ENCODE assay signal across 8 mouse cellular contexts in genomic region chr19:36533082-36533481, GRCm38 (mm10). TPM values are rescaled to one million over a fixed set of nuclear protein-coding genes. Genes with fewer than 3 reads are reported as not detected.
A peak's percentile ranks its signal among the peaks of the same experiment; 100 is the strongest.
DNase-seq lines count a peak whose midpoint lies in the region; ATAC-seq and TF ChIP-seq lines count a peak whose summit lies in the region.
"Had no signal": no experiment of that assay in that cellular context is flagged by ENCODE, and none has a peak within 500 bp of the region (broad histone marks: within the 10 kb centered on the region; RNA-seq: fewer than 3 reads in every experiment).

No protein-coding gene starts in this region.

- ATAC-seq in midbrain, postnatal 0 days (ENCODE audit: low FRiP score): no peak
- no peak for ATAC-seq in kidney, embryonic 16.5 days (ENCODE audit: low FRiP score, low TSS enrichment)

- no peak for TF ChIP-seq POLR2A in bone marrow macrophage, adult 2 months (IDR thresholded peaks at IDR 0.05; ENCODE audit: borderline replicate concordance, low read depth, low read length)

- intact Hi-C loops in left cerebral cortex, adult 2 months (cut with DNase I): no loop called here
- intact Hi-C loops in left cerebral cortex, postnatal 25 days (cut with DNase I): no loop called here

- peaks cover 4% of the 10 kb centered on the region; the same call in 1 of the 2 replicates for H3K4me1 ChIP-seq in bone marrow macrophage, adult 2 months (ENCODE audit: control insufficient read depth, insufficient read depth, low read length)
- H3K4me1 ChIP-seq in midbrain, postnatal 0 days (ENCODE audit: insufficient read depth, low read length): 0 out of 2 replicates have a peak, but pooled peaks cover 4% of the 10 kb centered on the region
- H3K4me1 ChIP-seq in kidney, embryonic 16.5 days (ENCODE audit: insufficient read depth, low read length): peaks cover 12% of the 10 kb centered on the region; the same call in 1 of the 2 replicates

- TF ChIP-seq CTCF in left cerebral cortex, adult 2 months (IDR thresholded peaks at IDR 0.05): peak; percentile 40
- TF ChIP-seq CTCF in bone marrow macrophage, adult 2 months (IDR thresholded peaks at IDR 0.05; ENCODE audit: low read depth, low read length): peak; percentile 13; the same call in 1 of the 2 replicates
- TF ChIP-seq CTCF in midbrain, postnatal 0 days (IDR thresholded peaks at IDR 0.05): peak; percentile 54

- no peak overlapping the region for H3K4me2 ChIP-seq in midbrain, postnatal 0 days (ENCODE audit: low read depth, low read length, poor library complexity, severe bottlenecking)
- no peak overlapping the region for H3K4me2 ChIP-seq in kidney, embryonic 16.5 days (replicated peaks; ENCODE audit: low read depth, low read length)
- H3K4me2 ChIP-seq: liver, embryonic 15.5 days had no signal

- no peak overlapping the region for H3K4me3 ChIP-seq in left cerebral cortex, adult 2 months
- H3K4me3 ChIP-seq in bone marrow macrophage, adult 2 months (ENCODE audit: insufficient read depth, low read length): no peak overlapping the region
- H3K4me3 ChIP-seq in midbrain, postnatal 0 days (ENCODE audit: low read depth, low read length): no peak overlapping the region
- H3K4me3 ChIP-seq in kidney, embryonic 16.5 days (ENCODE audit: low read length): no peak overlapping the region
- H3K4me3 ChIP-seq: liver, embryonic 15.5 days had no signal

- no peak overlapping the region for H3K9ac ChIP-seq in midbrain, postnatal 0 days (replicated peaks; ENCODE audit: low read length, poor library complexity, severe bottlenecking)
- no peak overlapping the region for H3K9ac ChIP-seq in kidney, embryonic 16.5 days (replicated peaks; ENCODE audit: low read length)
- H3K9ac ChIP-seq: liver, embryonic 15.5 days had no signal

- no peak overlapping the region for H3K27ac ChIP-seq in left cerebral cortex, adult 2 months
- no peak overlapping the region for H3K27ac ChIP-seq in bone marrow macrophage, adult 2 months (ENCODE audit: insufficient read depth, low read depth, low read length)
- H3K27ac ChIP-seq in midbrain, postnatal 0 days (ENCODE audit: low read depth, low read length): no peak overlapping the region
- no peak overlapping the region for H3K27ac ChIP-seq in kidney, embryonic 16.5 days (ENCODE audit: low read length)
- H3K27ac ChIP-seq: liver, embryonic 15.5 days had no signal

- 60% methylated on average over 5 of the region's 5 CpGs for WGBS in midbrain, postnatal 0 days
- WGBS in kidney, embryonic 16.5 days: 60% methylated on average over 5 of the region's 5 CpGs

- no peak for DNase-seq in left cerebral cortex, adult 2 months (ENCODE audit: extremely low spot score in 1 of 2, low spot score in 2 of 2)
- DNase-seq in left cerebral cortex, postnatal 25 days (ENCODE audit: low spot score in 2 of 2): no peak
- peak; percentile 52 for DNase-seq in ES-CJ7 (ENCODE audit: low read depth, low spot score)
- no peak for DNase-seq in midbrain, postnatal 0 days (ENCODE audit: low spot score)
- no peak for DNase-seq in urinary bladder, adult 2 months (ENCODE audit: low spot score)

- H3K36me3 ChIP-seq in midbrain, postnatal 0 days (ENCODE audit: insufficient read depth, low read length): no peaks in the 10 kb centered on the region
- H3K36me3 ChIP-seq in kidney, embryonic 16.5 days (ENCODE audit: insufficient read depth, low read length): no peaks in the 10 kb centered on the region
- H3K36me3 ChIP-seq: liver, embryonic 15.5 days had no signal

- no peaks in the 10 kb centered on the region for H3K27me3 ChIP-seq in midbrain, postnatal 0 days (ENCODE audit: insufficient read depth, low read length)
- no peaks in the 10 kb centered on the region for H3K27me3 ChIP-seq in kidney, embryonic 16.5 days (ENCODE audit: insufficient read depth, low read length)

- H3K9me3 ChIP-seq in midbrain, postnatal 0 days (ENCODE audit: low read length): no peaks in the 10 kb centered on the region
- H3K9me3 ChIP-seq in kidney, embryonic 16.5 days (ENCODE audit: low read length): no peaks in the 10 kb centered on the region
- H3K9me3 ChIP-seq: liver, embryonic 15.5 days had no signal

RNA-seq across cellular contexts. Expression of gene Hectd2, which starts 21.4 kb away (rescaled TPM):
- total RNA-seq in left cerebral cortex, adult 2 months (2021): 10 to 100 TPM; 24.6 to 28.7 TPM
- total RNA-seq in left cerebral cortex, postnatal 25 days (2021): 10 to 100 TPM; 21.9 to 25.4 TPM
- 2.3 and 4.2 TPM in 2 replicates for polyA plus RNA-seq in bone marrow macrophage, adult 2 months (2012; ENCODE audit: insufficient read depth, insufficient read length, missing spikeins)
- 31.2 and 31.7 TPM in 2 replicates for total RNA-seq in midbrain, postnatal 0 days (2014; rRNA removed)
- 6.1 and 8.1 TPM in 2 replicates for polyA plus RNA-seq in midbrain, postnatal 0 days (2015; fragmentation: Nextera tagmentation; extraction: Ambion mirVana)
- 3.3 and 3.6 TPM in 2 replicates for polyA plus RNA-seq in urinary bladder, adult 2 months (2012; rRNA removed)
- 1.9 and 2.1 TPM in 2 replicates for polyA plus RNA-seq in kidney, embryonic 16.5 days (2015; fragmentation: Nextera tagmentation; extraction: Ambion mirVana)
